Mouse (Mus musculus) regulatory T cell (primary cell): ENCODE measurements around the gene Ncoa3.
"Not testable (repeated sequence)": the region's sequence is repeated elsewhere in the genome, so short reads cannot be mapped to it uniquely, and the experiment has no call there.

Experiments used
- in situ Hi-C: fragments of 300-600 bp; cut with MboI, MseI; formaldehyde crosslinking; loops from one replicate; pipeline ENCODE4 v1.15.1; 2025; ENCODE audit warnings: high pct_unique_total_duplicates

The Ncoa3 gene

GRCm38 (mm10) chr2:166071481-166071880 is 79.0 kb downstream of the Ncoa3 start:
- in situ Hi-C loops, result loop anchor here (25.0 kb wide), 1 partner anchor 234 kb away; no protein-coding TSS in a partner anchor

- in situ Hi-C loops, result loop anchor here (25.0 kb wide), 1 partner anchor 235 kb away; no protein-coding TSS in a partner anchor
Measured at GRCm38 (mm10) chr2:166071889-166072288, 79.5 kb downstream of the Ncoa3 start.

GRCm38 (mm10) chr2:166073082-166073481 is 80.6 kb downstream of the Ncoa3 start:
- in situ Hi-C loops, result loop anchor here (25.0 kb wide), 1 partner anchor 236 kb away; no protein-coding TSS in a partner anchor

- in situ Hi-C loops, result loop anchor here (25.0 kb wide), 1 partner anchor 237 kb away; no protein-coding TSS in a partner anchor
Measured at GRCm38 (mm10) chr2:166074322-166074721, 81.9 kb downstream of the Ncoa3 start.

- in situ Hi-C loops, result no loop called here
Measured at GRCm38 (mm10) chr2:166077371-166077770, 84.9 kb downstream of the Ncoa3 start.

- in situ Hi-C loops, result no loop called here
Measured at GRCm38 (mm10) chr2:166079231-166079630, 86.8 kb downstream of the Ncoa3 start.

GRCm38 (mm10) chr2:166079961-166080885 is 87.8 kb downstream of the Ncoa3 start:
- in situ Hi-C loops, result no loop called here

GRCm38 (mm10) chr2:166080967-166081750 is 88.7 kb downstream of the Ncoa3 start:
- in situ Hi-C loops, result no loop called here

- in situ Hi-C loops, result no loop called here
Measured at GRCm38 (mm10) chr2:166082193-166082592, 89.8 kb downstream of the Ncoa3 start.

- in situ Hi-C loops, result no loop called here
Measured at GRCm38 (mm10) chr2:166082661-166083060, 90.2 kb downstream of the Ncoa3 start.

- in situ Hi-C loops, result no loop called here
Measured at GRCm38 (mm10) chr2:166083542-166084031, 91.2 kb downstream of the Ncoa3 start.

- in situ Hi-C loops, result no loop called here
Measured at GRCm38 (mm10) chr2:166084111-166084510, 91.7 kb downstream of the Ncoa3 start.

- in situ Hi-C loops, result not testable (repeated sequence)
Measured at GRCm38 (mm10) chr2:166084964-166085363, 92.5 kb downstream of the Ncoa3 start.

GRCm38 (mm10) chr2:166085780-166086179 is 93.3 kb downstream of the Ncoa3 start:
- in situ Hi-C loops, result no loop called here

- in situ Hi-C loops, result no loop called here
Measured at GRCm38 (mm10) chr2:166086457-166087233, 94.2 kb downstream of the Ncoa3 start.

- in situ Hi-C loops, result no loop called here
Measured at GRCm38 (mm10) chr2:166088991-166089390, 96.6 kb downstream of the Ncoa3 start.

GRCm38 (mm10) chr2:166090131-166090581 is 97.7 kb downstream of the Ncoa3 start:
- in situ Hi-C loops, result loop anchor here (5.0 kb wide), 1 partner anchor 472 kb away; no protein-coding TSS in a partner anchor

- in situ Hi-C loops, result loop anchor here (5.0 kb wide), 1 partner anchor 471 kb away; no protein-coding TSS in a partner anchor
Measured at GRCm38 (mm10) chr2:166091599-166091998, 99.2 kb downstream of the Ncoa3 start.

GRCm38 (mm10) chr2:166092412-166092811 is 100.0 kb downstream of the Ncoa3 start:
- in situ Hi-C loops, result loop anchor here (5.0 kb wide), 1 partner anchor 470 kb away; no protein-coding TSS in a partner anchor

GRCm38 (mm10) chr2:166096300-166096699 is 103.9 kb downstream of the Ncoa3 start:
- in situ Hi-C loops, result no loop called here

GRCm38 (mm10) chr2:166096834-166097233 is 104.4 kb downstream of the Ncoa3 start:
- in situ Hi-C loops, result no loop called here
